Mouse (Mus musculus) lung, postnatal 25 days (tissue): ENCODE data around the gene Amigo2.
A peak's percentile ranks its signal among the peaks of the same experiment; 100 is the strongest.

Source experiments
- DNase-seq: peaks from one replicate; pipeline ENCODE4 v3.0.0; 2022; ENCODE audit warnings: low spot score

Amigo2 gene

DNA sequence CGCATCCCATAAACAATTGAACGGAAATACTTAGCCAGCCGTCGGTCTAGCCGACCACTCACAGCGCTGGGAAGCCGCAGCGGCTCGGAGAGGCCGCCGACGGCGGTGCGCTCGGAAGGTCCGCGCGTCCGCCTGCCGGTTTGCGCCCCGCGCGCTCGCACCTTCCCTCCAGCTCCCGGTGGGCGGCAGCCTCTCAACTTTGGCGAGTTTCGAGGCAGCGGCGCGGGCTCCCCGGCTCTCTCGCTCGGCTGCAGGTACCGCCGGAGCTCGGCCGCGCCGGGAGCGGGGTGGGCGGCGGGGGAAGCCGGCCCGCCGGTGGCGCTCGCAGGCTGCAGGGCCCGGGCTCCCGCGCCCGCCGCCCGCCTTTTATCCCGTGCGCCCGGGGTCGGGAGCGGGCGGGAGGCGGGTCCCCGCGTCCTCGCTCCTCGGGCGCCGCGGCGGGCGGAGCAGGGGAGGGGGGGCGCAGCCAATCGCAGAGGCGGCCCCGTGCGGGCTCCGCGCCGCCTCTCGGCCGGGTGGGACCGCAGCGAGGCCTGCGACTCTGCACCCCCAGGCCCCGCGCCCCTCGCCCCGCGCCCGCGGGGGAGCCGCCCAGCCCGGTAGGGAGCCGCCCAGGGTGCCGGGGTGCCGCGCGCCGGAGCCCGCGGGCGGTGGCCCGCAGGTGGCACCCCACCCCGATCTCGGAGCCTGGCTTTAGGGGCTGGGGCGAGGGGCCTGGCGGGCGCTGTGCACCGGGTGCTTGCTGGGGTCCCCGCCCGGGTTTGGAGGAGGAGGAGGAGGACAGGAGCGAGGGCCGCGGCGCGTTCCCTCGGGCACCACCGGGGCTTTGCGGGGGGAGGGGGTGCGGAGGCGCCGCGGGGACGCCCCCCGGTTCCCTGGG lies at the start of gene Amigo2, which contains the start of gene Pced1b:
Gene Amigo2, minus strand, starts transcription at position 377 of the 880 bp plus-strand sequence.
Gene Pced1b, plus strand, starts transcription at position 197 of the 880 bp plus-strand sequence.
- peak; percentile 59 for DNase-seq

DNA sequence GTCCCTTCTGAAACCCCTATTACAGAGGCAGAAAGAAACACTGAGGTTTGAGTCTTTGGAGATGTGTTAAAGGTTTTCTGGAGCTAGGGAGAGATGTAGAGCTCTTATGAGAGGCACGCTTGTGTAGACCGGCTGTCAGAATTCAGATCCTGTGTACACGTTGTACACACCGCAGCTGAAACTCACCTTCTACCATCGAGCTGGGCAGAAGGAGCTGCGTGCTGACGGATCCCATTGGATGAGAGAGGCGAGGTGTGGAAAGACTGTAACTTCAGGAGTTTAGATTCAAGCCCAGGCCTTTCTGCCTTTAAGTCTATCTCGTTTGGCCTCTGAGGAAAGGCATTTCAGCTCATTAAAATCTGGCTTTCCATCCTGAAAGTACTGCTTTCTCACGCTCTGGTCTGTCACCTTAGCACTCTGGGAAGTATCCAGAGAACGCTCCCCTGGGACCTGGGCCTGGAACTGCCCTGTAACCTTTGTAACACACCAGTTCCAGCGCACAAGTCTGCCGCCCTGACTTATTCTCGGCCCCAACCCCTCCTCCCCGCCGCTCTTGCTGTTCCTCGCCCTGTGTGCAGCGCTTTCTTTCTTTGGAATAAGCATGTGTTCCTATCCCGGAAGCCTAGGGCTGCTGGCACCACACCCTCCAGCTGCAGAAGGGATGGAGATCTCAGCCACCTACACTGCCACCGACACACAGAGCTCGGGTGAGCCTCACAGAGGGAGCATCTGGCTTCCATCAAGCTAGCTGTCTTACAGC lies 44.4 kb upstream of the Amigo2 start:
- no peak for DNase-seq

DNA sequence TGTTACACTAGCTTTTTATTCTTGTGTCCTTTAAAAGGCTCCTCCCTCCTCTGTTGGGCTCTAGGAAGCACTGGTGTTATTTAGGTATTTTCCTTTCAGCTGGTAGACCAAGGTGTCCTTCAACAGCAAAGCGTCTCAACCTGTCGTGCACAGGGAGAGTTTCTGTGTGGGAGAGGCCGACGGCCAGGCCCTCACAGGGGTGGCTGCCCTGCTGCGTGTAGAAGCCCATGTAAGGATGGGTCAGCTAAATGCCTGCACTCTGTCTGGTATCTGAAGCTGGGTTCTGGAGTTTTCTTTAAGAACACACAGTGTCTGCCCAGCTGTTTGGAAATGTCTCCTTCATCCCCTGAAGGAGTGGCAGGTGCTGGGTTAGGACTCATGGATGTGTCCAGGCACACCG lies 43.3 kb upstream of the Amigo2 start:
- DNase-seq: no peak

DNA sequence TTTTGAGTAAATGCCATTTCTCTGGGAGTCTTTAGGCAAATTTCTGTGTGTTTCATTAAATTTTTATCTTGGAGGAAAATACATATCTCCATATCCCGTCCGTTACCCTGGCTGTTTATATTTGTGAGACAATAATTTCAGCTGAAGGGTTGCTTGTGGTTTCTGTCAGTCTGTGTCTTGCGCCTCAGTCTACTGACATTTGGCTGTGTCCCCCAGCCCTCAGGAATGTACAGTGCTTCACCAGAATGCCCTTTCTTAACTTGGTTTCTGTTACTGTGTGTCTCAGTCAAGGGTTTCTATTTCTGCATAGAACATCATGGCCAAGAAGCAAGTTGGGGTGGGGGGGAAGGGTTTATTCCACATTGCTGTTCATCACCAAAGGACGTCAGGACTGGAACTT lies 42.1 kb upstream of the Amigo2 start:
- no peak for DNase-seq

DNA sequence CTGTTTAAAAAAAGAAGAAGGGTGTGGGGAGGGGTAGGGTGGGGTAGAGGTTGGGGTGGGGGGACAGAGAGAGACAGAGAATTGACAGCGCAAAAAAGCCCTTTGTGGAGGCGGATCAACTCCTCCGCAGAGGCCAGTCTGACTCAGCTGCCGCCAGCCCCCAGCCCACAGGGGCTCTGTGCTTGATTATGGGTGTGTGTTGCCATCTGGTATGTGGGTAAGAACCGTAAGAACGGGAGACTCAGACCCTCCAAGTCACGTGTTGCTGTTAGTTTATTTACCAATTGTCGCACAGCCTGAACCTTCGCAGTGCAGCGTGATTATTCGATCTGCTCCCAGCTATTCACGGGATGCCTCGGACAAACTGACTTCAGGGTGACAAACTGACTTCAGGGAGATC lies 41.6 kb upstream of the Amigo2 start:
- no peak for DNase-seq

DNA sequence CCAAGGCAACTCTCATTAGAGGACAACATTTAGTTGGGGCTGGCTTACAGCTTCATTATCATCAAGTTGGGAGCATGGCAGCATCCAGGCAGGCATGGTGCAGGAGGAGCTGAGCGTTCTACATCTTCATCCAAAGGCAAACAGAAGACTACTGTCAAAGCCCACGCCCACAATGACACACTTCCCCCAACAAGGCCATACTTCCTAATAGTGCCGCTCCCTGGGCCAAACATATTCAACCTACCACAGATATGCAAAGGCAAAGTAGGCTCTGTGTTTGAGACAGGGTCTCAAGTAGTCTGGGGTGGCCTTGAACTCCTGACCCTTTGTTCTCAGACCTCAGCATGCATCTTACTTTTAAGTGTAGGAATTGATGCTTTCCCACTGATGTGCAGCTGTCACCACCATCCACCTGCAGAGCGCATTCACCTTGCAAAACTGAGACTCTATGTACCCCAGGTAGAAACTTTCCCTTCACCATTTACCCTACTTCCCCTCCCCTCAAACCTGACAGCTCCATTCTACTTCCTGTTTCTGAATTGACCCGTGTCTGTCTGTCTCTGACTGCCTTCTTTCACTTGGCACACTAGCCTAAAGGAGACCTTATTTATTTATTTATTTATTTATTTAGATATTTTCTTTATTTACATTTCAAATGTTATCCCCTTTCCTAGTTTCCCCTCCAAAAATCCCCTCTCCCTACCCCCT lies 40.5 kb upstream of the Amigo2 start:
- no peak for DNase-seq

DNA sequence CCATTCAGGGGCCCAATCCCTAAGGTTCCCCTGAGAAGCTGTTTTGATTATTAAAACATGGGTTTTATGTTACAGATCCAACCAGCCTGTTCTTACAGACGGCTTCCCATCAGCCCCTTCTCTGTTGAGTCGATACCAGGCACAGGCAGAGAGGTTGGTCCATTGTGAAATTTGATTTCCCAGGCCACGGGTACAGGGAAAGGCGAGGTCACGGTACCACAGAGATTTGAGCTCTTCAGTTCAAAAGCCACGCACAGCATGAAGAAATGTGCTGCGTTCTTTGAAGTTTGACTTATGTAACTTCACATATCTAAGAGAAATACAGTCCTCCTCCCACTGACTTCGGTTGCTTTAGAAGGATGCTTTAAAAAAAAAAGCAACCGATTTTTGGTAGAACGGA lies 39.6 kb upstream of the Amigo2 start:
- no peak for DNase-seq

DNA sequence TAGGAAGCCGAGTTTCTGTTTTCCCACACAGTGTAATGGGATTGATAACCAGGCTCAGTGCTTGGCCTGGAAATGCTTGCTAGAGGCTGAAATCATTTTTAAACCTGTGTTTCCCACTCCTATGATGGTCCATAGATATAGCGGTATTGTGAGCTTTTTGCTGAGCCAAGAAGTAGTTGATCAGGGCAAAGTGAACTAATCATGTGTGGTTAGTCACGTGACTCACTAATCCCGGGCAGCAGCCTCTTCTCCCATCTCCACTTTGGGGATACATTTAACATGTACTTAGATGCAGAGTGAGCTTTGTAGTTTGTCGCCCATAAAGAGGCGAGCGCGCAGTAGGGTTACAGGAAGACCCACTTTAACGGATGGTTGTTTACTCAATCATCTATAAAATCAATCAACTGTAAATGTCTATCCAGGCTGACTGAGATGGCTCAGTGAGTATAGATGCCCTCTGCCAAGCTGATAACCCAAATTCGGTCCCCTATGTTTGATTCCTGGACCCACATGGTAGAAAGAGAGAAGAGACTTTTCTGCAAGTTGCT lies 38.7 kb upstream of the Amigo2 start:
- DNase-seq: no peak

DNA sequence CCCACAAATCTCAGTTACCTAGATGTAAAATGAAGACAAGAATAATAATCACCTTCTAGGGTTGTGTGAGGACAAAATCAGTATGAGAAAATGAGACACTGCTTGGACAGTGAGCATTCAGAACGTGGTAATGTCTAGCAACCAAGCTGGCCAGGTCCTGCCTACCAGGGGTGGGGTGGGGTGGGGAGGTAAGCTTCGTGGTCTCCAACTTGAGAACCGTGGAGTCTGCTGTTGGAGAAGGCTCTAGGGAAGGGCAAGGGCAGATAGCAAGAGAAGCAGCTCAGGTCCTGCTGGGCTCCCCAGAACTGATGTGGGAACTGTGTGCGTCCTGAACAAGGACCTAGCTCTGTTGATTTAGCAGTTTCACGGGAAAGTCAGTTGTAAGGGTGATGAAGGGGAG lies 37.1 kb upstream of the Amigo2 start:
- no peak for DNase-seq

DNA sequence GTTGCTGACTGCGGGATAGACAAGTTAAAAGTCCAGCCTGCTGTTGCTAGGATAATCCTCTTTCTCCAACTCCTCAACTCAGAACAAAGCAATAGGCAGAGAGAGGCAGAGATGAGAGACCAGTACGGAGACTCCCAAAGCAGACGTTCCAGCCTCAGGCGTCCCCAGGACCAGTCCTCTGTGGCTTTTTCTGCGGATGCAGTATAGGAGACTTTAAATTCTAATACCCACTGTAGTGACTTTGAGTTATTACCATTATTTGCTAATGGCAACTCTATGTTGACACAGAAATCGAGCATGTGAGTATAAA lies 35.4 kb upstream of the Amigo2 start:
- DNase-seq: no peak

DNA sequence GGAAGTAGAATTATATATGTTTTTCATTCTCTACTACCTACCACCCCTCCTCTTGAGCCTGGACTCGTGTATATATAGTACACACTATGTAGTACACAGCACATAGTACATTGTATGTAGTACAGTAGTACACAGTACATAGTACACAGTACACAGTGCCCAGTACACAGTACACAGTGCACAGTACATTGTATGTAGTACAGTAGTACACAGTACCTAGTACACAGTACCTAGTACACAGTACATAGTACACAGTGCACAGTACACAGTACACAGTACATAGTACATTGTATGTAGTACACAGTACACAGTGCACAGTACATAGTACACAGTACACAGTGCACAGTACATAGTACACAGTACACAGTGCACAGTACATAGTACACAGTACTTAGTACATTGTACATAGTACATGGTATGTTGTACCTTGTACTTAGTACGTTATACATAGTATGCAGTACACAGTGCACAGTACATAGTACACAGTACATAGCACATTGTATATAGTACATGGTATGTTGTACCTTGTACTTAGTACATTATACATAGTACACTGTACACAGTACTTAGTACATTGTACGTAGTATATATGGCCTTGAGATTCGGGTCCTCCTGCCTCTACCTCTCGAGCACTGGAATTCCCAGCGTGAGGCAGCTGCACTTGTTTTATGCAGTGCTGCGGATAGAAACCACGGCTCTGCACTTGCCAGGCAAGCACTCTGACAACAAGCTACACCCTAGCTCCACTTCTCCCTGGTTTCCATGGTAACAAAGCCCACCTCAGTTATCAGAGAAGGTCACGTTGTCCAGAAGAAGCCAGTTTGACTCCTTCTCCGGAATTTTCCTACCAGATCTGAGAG lies 34.9 kb upstream of the Amigo2 start:
- no peak for DNase-seq

DNA sequence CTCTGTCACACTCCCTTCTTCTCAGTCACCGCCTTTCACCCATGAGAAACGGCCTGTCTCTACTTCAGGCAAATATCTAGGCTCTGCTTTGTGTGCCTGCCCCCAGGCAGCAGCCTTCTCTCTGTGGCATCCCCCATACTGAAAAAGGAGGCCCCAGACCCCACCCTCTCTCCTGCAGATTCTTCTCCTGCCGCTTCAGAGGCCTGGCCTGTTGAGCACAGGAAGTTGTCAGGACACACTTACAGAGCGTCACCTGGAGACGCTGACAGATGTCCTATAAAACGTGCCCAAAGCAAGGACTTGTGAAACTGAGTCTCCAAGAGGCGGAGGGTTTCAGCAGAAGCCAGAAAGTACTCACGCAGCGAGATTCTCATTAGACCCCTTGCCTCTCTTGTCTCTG lies 33.7 kb upstream of the Amigo2 start:
- no peak for DNase-seq

DNA sequence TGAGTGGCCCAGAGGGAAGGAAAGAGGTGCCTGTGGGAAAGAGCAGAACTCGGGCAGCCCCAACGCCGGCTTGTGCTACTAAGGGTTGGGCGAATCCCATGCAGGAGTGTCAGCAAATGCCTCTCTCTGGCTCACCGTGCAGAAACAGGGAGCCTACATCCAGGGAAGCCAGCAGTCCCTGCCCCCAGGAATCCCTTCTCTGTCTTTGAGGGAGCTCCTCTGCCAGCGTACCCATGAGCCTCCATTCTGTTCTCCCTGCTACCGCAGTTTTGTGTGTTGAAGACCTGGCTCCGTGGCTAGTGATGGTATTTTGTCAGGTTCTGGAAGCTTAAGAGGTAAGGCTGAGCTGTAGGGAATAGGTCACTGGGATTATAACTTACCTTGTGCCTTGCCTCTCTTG lies 33.0 kb upstream of the Amigo2 start:
- DNase-seq: no peak

DNA sequence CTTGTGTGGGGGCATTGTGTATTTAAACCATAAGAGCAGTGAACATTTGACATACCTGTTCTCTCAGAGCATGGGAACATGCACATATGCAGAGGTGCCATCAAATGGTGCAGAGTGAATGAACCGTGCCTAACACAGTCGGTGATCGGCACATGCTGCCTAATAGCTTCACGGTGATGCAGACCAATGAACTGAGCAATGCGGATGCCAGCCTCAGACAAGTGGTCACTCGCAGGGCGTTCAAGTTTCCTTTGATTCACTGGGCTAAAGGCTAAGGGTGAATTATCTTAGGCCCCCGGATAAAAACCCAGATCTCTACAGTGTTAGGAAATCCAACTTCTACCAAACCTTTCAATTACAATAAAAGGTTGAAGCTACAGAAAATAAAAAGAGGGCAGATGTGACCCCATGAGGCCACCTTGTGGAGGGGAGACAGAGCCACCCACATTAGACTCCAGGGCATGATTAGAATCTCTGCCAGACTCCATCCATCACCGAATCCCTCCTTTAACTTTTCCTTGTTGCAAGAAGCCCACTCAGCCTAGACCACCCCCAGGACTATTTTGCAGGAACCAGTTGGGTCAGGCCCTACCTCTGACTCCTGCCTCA lies 31.4 kb upstream of the Amigo2 start:
- no peak for DNase-seq

DNA sequence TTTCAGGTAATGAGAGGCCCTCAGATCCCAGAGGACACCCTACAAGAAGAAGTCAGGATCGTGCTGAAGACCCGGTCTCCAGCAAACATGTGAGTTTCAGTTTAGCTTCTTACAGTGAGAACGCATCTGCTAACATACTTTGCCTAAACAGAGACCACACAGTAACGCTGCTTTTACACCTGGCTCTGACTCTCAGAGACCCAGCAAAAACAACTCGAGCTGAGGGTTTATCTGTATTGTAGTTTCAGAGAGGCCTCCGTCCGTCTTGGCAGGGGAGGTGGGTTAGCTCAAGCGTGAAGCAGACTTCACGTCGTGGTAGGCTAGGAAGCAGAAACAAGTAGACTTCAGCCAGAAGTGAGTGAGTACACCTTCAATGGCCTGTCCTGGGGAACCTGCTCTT lies 30.2 kb upstream of the Amigo2 start:
- DNase-seq: no peak

DNA sequence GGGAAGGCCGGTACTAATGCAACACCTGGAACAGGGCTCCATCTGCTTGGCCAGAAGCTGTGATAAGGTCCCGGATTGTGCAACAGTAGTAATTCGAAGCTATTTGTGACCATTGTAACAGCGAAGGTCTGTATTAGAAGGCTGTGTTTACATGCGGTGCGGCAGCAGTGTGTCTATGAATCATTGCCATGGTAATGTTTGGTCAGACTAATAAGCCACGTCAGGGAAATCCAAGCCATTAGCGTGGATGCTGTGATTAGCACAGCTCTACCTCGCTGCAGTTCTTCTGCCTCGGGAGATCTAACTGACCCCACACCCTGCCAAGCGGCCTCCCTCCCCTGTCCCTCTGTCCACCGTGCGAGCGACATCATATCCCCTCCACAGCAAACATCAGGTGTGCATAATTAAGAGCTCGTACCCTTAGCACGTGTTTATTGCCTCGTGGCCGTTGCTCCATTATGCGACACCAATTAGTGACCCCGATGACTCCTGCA lies 29.6 kb upstream of the Amigo2 start:
- DNase-seq: no peak

DNA sequence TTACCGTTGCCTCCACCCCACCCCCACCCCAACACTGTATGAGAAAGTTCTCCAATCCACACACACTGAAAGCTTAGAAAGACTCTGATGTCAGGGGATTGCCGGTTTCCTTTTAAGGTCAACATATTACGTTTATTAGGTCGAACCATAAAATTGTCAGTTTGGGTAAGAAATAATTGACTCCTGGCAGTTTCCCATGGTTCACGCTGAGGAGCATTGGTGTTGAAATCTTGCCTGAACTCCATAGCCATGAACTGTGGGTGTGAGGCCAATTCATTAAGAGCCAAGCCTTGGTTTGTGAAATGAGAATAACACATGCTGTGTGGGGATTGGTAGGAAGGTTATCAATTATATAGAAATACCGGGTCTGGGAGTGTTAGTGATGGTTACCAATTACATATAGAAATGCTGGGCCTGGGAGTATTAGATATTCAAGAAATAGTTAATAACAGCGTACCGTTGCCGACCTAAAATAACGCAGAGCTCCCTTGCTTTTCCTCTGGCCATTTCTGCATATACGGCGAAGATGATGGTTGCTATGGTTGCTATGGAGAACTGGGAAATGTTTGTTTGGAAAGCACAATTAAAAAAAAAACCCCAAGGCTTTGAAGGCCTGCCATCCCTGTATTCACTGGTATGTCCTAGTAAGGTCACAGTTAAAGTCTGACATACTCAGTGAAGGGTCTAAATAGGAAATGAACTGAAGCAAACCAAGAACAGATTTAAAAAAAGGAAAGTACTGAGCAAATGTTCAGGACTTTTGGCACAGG lies 28.7 kb upstream of the Amigo2 start:
- no peak for DNase-seq

DNA sequence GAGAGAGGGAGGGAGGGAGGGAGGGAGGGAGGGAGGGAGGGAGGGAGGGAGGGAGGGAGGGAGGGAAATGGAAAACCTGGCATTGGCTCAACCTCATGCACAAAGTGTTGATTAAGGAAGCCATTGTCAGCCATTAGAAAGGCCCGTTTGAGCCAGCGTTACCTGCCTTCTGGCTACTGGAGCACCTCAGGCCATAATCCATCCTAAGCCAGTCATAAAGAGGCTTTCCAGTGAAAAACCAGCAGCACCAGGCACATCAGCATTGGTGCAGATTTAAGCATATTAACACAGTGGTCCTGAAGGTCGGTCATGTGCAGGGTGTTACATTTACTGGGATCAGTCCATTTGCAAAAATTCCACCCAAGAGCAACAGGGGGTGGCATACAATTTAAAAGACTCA lies 25.7 kb upstream of the Amigo2 start:
- no peak for DNase-seq

DNA sequence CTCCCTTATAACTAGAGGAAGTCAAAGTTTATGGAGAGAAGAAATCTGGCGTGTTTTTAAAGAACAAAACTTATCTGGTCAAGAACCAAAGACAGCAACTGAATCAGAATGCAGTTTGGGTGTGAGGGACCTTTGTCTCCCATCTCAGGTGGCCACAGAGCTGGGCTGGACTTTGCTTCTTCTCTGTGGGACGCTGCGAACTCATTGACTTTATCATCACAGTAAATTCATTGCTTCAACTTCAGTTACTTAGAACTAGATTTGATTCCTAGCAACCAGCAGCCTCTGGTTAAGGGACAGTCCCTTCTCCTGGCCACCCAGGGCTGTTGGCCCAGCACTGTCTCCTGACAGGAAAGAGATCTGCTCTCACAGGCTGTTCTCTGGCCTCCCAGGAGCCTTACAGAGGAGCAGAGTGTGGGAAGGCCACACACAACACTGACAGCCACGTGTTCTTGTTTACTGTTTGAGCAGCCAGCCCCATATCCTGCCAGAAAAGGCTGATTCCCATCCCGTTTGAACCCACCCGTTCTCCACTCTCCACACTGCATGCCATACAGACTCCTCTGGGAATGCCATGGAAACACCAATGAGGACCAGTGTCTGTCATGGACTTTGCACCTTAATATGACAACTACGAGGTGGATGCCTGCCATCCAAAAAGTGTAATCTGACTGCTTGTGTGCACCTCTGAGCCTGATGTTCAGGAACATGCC lies 25.1 kb upstream of the Amigo2 start:
- DNase-seq: no peak
